Mouse (Mus musculus) olfactory bulb, adult 2 months (tissue): ENCODE data around the gene Ccdc3.

Experiments used
- CTCF ChIP-seq: fragments of 200-500 bp; IDR thresholded peaks from 2 replicates; pipeline ENCODE4 v1.5.1; 2012; ENCODE audit warnings: low read depth, mild to moderate bottlenecking, low read length, moderate library complexity; ENCODE audit not compliant: insufficient read depth
- POLR2A ChIP-seq: fragments of 200-500 bp; IDR thresholded peaks from 2 replicates; pipeline ENCODE4 v1.6.1; 2012; ENCODE audit warnings: mild to moderate bottlenecking, low read depth, low read length, moderate library complexity; ENCODE audit not compliant: insufficient read depth

GRCm38 (mm10) chr2:5139961-5140360, 2.4 kb downstream of the Ccdc3 start:
- no peak for TF ChIP-seq POLR2A
- no peak for TF ChIP-seq CTCF
